Mouse (Mus musculus): ENCODE results near the gene Dnajc12. TPM values are rescaled to one million over a fixed set of nuclear protein-coding genes. Genes with fewer than 3 reads are reported as not detected.

The Dnajc12 gene
- 2.4 TPM for polyA plus RNA-seq (2012; fragmentation: generic; extraction: Trizol)

- TF ChIP-seq POLR2A (IDR thresholded peaks at IDR 0.05; ENCODE audit: insufficient read length, low read depth) (peak; percentile 85), REST (IDR thresholded peaks at IDR 0.05; ENCODE audit: insufficient read depth, insufficient read length) (no peak), POLR2AphosphoS2 (IDR thresholded peaks at IDR 0.05; ENCODE audit: insufficient read length, low read depth) (peak; percentile 89), MYOD1 (IDR thresholded peaks at IDR 0.05; ENCODE audit: control insufficient read depth in 1 of 3, insufficient read length in 2 of 3, low read depth in 2 of 3) (peak in 2 of 3 experiments; percentile 8 to 40)
- H3K27me3 ChIP-seq (ENCODE audit: control insufficient read depth, insufficient read depth, insufficient read length) = no peaks in the 10 kb centered on the region
Observed at GRCm38 (mm10) chr10:63382372-63383279, at the start of gene Dnajc12. Gene Dnajc12, plus strand, starts transcription at chr10:63382443.

DNA sequence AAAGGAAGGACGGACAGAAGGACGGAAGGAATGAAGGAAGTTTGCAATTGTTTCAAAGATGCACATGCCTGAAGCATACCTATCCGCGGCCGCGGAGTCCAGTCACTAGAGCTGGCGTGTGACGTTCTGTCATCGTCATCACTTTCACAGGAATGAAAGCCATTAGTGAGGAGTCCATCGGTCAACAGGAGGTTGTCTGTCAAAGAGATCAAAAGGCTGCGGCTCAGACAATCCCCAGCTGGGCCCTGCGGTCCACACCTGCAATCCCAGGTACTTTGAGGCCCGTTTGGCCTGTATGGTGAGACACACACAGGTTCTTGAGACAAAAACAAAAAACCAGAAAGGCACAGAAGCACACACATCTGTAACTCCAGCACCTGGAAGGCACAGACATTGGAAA, 45.3 kb upstream of the Dnajc12 start:
- H3ac ChIP-seq (ENCODE audit: control insufficient read depth, insufficient read length) = no peak overlapping the region
- no peaks in the 10 kb centered on the region for H3K36me3 ChIP-seq (ENCODE audit: control insufficient read depth, insufficient read depth)
- peaks cover 41% of the 10 kb centered on the region for H3K79me2 ChIP-seq (ENCODE audit: control insufficient read depth, insufficient read depth)
- TF ChIP-seq MYOG (IDR thresholded peaks at IDR 0.05; ENCODE audit: control insufficient read depth in 1 of 3, insufficient read depth in 1 of 3, insufficient read length in 2 of 3, low read depth in 2 of 3) (no peak), MAX (IDR thresholded peaks at IDR 0.05; ENCODE audit: low read depth) (no peak), MYOD1 (IDR thresholded peaks at IDR 0.05; ENCODE audit: control insufficient read depth in 1 of 3, insufficient read length in 2 of 3, low read depth in 2 of 3) (no peak), CEBPB (IDR thresholded peaks at IDR 0.05; ENCODE audit: insufficient read depth, poor library complexity, severe bottlenecking) (no peak), E2F4 (IDR thresholded peaks at IDR 0.05; ENCODE audit: insufficient read depth) (no peak), TCF12 (IDR thresholded peaks at IDR 0.05; ENCODE audit: insufficient read depth, poor library complexity, severe bottlenecking) (no peak), TCF3 (IDR thresholded peaks at IDR 0.05; ENCODE audit: insufficient read length, low read depth) (no peak), REST (IDR thresholded peaks at IDR 0.05; ENCODE audit: insufficient read depth, insufficient read length) (no peak), POLR2A (IDR thresholded peaks at IDR 0.05; ENCODE audit: insufficient read length, low read depth) (no peak), SRF (IDR thresholded peaks at IDR 0.05; ENCODE audit: control insufficient read depth, insufficient read length, low read depth) (no peak), USF1 (IDR thresholded peaks at IDR 0.05; ENCODE audit: low read depth) (no peak), POLR2AphosphoS2 (IDR thresholded peaks at IDR 0.05; ENCODE audit: insufficient read length, low read depth) (no peak)
- H3K4me2 ChIP-seq (ENCODE audit: low read depth) = peak overlapping the region; percentile 92
- no peaks in the 10 kb centered on the region for H3K27me3 ChIP-seq (ENCODE audit: control insufficient read depth, insufficient read depth, insufficient read length)
- H3K4me3 ChIP-seq = peak overlapping the region; percentile 37

More at GRCm38 (mm10) chr10:63382372-63383279, at the start of gene Dnajc12:
- no peaks in the 10 kb centered on the region for H3K79me2 ChIP-seq (ENCODE audit: control insufficient read depth, insufficient read depth)
- H3K36me3 ChIP-seq (ENCODE audit: control insufficient read depth, insufficient read depth) = no peaks in the 10 kb centered on the region
- no peak within 1 kb of the TSS for H3ac ChIP-seq (ENCODE audit: control insufficient read depth, insufficient read length)
- peak within 1 kb of the TSS; percentile 35 for H3K4me3 ChIP-seq
- H3K4me2 ChIP-seq (ENCODE audit: low read depth) = peak within 1 kb of the TSS; percentile 94

DNA sequence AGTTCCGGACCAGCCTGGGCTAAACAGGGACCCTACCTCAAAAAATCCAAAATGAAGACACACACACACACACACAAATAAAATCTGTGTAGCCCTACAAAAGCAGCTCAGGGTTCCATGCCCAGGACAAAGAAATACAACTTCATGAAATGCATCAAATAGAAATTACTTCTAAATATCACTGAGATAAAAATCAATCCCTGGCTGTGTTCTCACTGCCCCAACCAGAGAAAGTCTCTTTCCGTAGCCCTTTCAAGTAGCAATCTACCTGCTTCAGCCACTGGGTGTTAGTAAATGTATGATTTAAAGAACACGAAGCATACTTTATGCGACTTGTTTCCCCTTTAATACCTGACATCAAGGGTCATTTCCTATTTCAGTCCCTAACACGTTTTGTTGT, 44.9 kb upstream of the Dnajc12 start:
- peaks cover 41% of the 10 kb centered on the region for H3K79me2 ChIP-seq (ENCODE audit: control insufficient read depth, insufficient read depth)
- H3K36me3 ChIP-seq (ENCODE audit: control insufficient read depth, insufficient read depth) = no peaks in the 10 kb centered on the region
- no peaks in the 10 kb centered on the region for H3K27me3 ChIP-seq (ENCODE audit: control insufficient read depth, insufficient read depth, insufficient read length)
- TF ChIP-seq POLR2AphosphoS2 (IDR thresholded peaks at IDR 0.05; ENCODE audit: insufficient read length, low read depth) (no peak), E2F4 (IDR thresholded peaks at IDR 0.05; ENCODE audit: insufficient read depth) (no peak), MAX (IDR thresholded peaks at IDR 0.05; ENCODE audit: low read depth) (no peak), USF1 (IDR thresholded peaks at IDR 0.05; ENCODE audit: low read depth) (no peak), SRF (IDR thresholded peaks at IDR 0.05; ENCODE audit: control insufficient read depth, insufficient read length, low read depth) (no peak), REST (IDR thresholded peaks at IDR 0.05; ENCODE audit: insufficient read depth, insufficient read length) (no peak), MYOG (IDR thresholded peaks at IDR 0.05; ENCODE audit: control insufficient read depth in 1 of 3, insufficient read depth in 1 of 3, insufficient read length in 2 of 3, low read depth in 2 of 3) (no peak), POLR2A (IDR thresholded peaks at IDR 0.05; ENCODE audit: insufficient read length, low read depth) (no peak), TCF3 (IDR thresholded peaks at IDR 0.05; ENCODE audit: insufficient read length, low read depth) (no peak), CEBPB (IDR thresholded peaks at IDR 0.05; ENCODE audit: insufficient read depth, poor library complexity, severe bottlenecking) (no peak), TCF12 (IDR thresholded peaks at IDR 0.05; ENCODE audit: insufficient read depth, poor library complexity, severe bottlenecking) (no peak), MYOD1 (IDR thresholded peaks at IDR 0.05; ENCODE audit: control insufficient read depth in 1 of 3, insufficient read length in 2 of 3, low read depth in 2 of 3) (no peak)
- peak overlapping the region; percentile 92 for H3K4me2 ChIP-seq (ENCODE audit: low read depth)
- H3ac ChIP-seq (ENCODE audit: control insufficient read depth, insufficient read length) = no peak overlapping the region
- H3K4me3 ChIP-seq = peak overlapping the region; percentile 37

- peak overlapping the region; percentile 87 for H3ac ChIP-seq (ENCODE audit: control insufficient read depth, insufficient read length)
- no peaks in the 10 kb centered on the region for H3K27me3 ChIP-seq (ENCODE audit: control insufficient read depth, insufficient read depth, insufficient read length)
- peak overlapping the region; percentile 37 for H3K4me3 ChIP-seq
- TF ChIP-seq POLR2A (IDR thresholded peaks at IDR 0.05; ENCODE audit: insufficient read length, low read depth) (no peak), REST (IDR thresholded peaks at IDR 0.05; ENCODE audit: insufficient read depth, insufficient read length) (no peak), POLR2AphosphoS2 (IDR thresholded peaks at IDR 0.05; ENCODE audit: insufficient read length, low read depth) (no peak), E2F4 (IDR thresholded peaks at IDR 0.05; ENCODE audit: insufficient read depth) (no peak), MYOG (IDR thresholded peaks at IDR 0.05; ENCODE audit: control insufficient read depth in 1 of 3, insufficient read depth in 1 of 3, insufficient read length in 2 of 3, low read depth in 2 of 3) (no peak), SRF (IDR thresholded peaks at IDR 0.05; ENCODE audit: control insufficient read depth, insufficient read length, low read depth) (no peak), TCF12 (IDR thresholded peaks at IDR 0.05; ENCODE audit: insufficient read depth, poor library complexity, severe bottlenecking) (no peak), USF1 (IDR thresholded peaks at IDR 0.05; ENCODE audit: low read depth) (no peak), TCF3 (IDR thresholded peaks at IDR 0.05; ENCODE audit: insufficient read length, low read depth) (no peak), CEBPB (IDR thresholded peaks at IDR 0.05; ENCODE audit: insufficient read depth, poor library complexity, severe bottlenecking) (no peak), MYOD1 (IDR thresholded peaks at IDR 0.05; ENCODE audit: control insufficient read depth in 1 of 3, insufficient read length in 2 of 3, low read depth in 2 of 3) (no peak), MAX (IDR thresholded peaks at IDR 0.05; ENCODE audit: low read depth) (no peak)
- H3K36me3 ChIP-seq (ENCODE audit: control insufficient read depth, insufficient read depth) = no peaks in the 10 kb centered on the region
- H3K79me2 ChIP-seq (ENCODE audit: control insufficient read depth, insufficient read depth) = peaks cover 41% of the 10 kb centered on the region
- peak overlapping the region; percentile 92 for H3K4me2 ChIP-seq (ENCODE audit: low read depth)
Observed at GRCm38 (mm10) chr10:63337951-63338836, 44.0 kb upstream of the Dnajc12 start.
